Mouse (Mus musculus) myocyte (in vitro differentiated cells): ENCODE measurements around the gene Ktn1. TPM values are rescaled to one million over a fixed set of nuclear protein-coding genes. Genes with fewer than 3 reads are reported as not detected.

Source experiments
- H3K27me3 ChIP-seq: one replicate; pipeline ENCODE4 v1.6.1; 2011; ENCODE audit not compliant: control insufficient read depth, insufficient read depth, insufficient read length
- H3K36me3 ChIP-seq: one replicate; pipeline ENCODE4 v1.6.1; 2011; ENCODE audit not compliant: control insufficient read depth, insufficient read depth
- H3K4me2 ChIP-seq: one replicate; pipeline ENCODE4 v1.6.1; 2011; ENCODE audit warnings: low read depth, control low read depth
- H3K4me3 ChIP-seq: one replicate; pipeline ENCODE4 v1.5.1; 2011; ENCODE audit warnings: mild to moderate bottlenecking, control low read depth, moderate library complexity
- H3K79me2 ChIP-seq: one replicate; pipeline ENCODE4 v1.6.1; 2011; ENCODE audit not compliant: control insufficient read depth, insufficient read depth
- H3ac ChIP-seq: one replicate; pipeline ENCODE4 v1.6.1; 2011; ENCODE audit not compliant: control insufficient read depth, insufficient read length
- CEBPB ChIP-seq: IDR thresholded peaks from 2 replicates; pipeline ENCODE4 v1.6.1; 2011; ENCODE audit warnings: mild to moderate bottlenecking, moderate library complexity; ENCODE audit not compliant: poor library complexity, insufficient read depth, severe bottlenecking
- E2F4 ChIP-seq: IDR thresholded peaks from one replicate; pipeline ENCODE4 v1.6.1; 2011; ENCODE audit warnings: mild to moderate bottlenecking, control low read depth, moderate library complexity; ENCODE audit not compliant: insufficient read depth
- MAX ChIP-seq: IDR thresholded peaks from one replicate; pipeline ENCODE4 v1.6.1; 2011; ENCODE audit warnings: low read depth, mild to moderate bottlenecking, control low read depth
- MYOD1 ChIP-seq, 3 experiments: IDR thresholded peaks; one replicate each; pipeline ENCODE4 v1.6.1; 2011; ENCODE audit warnings: control low read depth in 2 of 3, low read depth in 2 of 3, mild to moderate bottlenecking in 2 of 3, moderate library complexity in 1 of 3; ENCODE audit not compliant: insufficient read length in 2 of 3, control insufficient read depth in 1 of 3
- MYOG ChIP-seq, 3 experiments: IDR thresholded peaks; one replicate each; pipeline ENCODE4 v1.6.1; 2011; ENCODE audit warnings: control low read depth in 2 of 3, low read depth in 2 of 3, mild to moderate bottlenecking in 2 of 3; ENCODE audit not compliant: insufficient read length in 2 of 3, control insufficient read depth in 1 of 3, insufficient read depth in 1 of 3
- POLR2A ChIP-seq: IDR thresholded peaks from one replicate; pipeline ENCODE4 v1.6.1; 2011; ENCODE audit warnings: low read depth, mild to moderate bottlenecking, control low read depth, moderate library complexity; ENCODE audit not compliant: insufficient read length
- POLR2AphosphoS2 ChIP-seq: IDR thresholded peaks from one replicate; pipeline ENCODE4 v1.6.1; 2011; ENCODE audit warnings: low read depth, control low read depth; ENCODE audit not compliant: insufficient read length
- REST ChIP-seq: IDR thresholded peaks from one replicate; pipeline ENCODE4 v1.6.1; 2011; ENCODE audit warnings: mild to moderate bottlenecking, control low read depth, moderate library complexity; ENCODE audit not compliant: insufficient read depth, insufficient read length
- SRF ChIP-seq: IDR thresholded peaks from one replicate; pipeline ENCODE4 v1.6.1; 2011; ENCODE audit warnings: low read depth; ENCODE audit not compliant: control insufficient read depth, insufficient read length
- TCF12 ChIP-seq: IDR thresholded peaks from one replicate; pipeline ENCODE4 v1.6.1; 2011; ENCODE audit warnings: mild to moderate bottlenecking, control low read depth; ENCODE audit not compliant: poor library complexity, insufficient read depth, severe bottlenecking
- TCF3 ChIP-seq: IDR thresholded peaks from one replicate; pipeline ENCODE4 v1.6.1; 2011; ENCODE audit warnings: low read depth, control low read depth; ENCODE audit not compliant: insufficient read length
- USF1 ChIP-seq: IDR thresholded peaks from one replicate; pipeline ENCODE4 v1.6.1; 2011; ENCODE audit warnings: low read depth, mild to moderate bottlenecking, control low read depth, moderate library complexity
- polyA plus RNA-seq: library from polyadenylated mRNA; unstranded; fragments of >200 nt; fragmentation: generic; extraction: Trizol; gene quantifications from one replicate; pipeline ENCODE4 v1.2.1, GENCODE M21; 2012; ENCODE audit warnings: missing spikeins

Ktn1 gene
- polyA plus RNA-seq, 1 experiment: 16.8 TPM

GRCm38 (mm10) chr14:47638316-47638895 is 9.8 kb upstream of the Ktn1 start:
- Histone ChIP-seq H3K36me3 (no peaks in the 10 kb centered on the region), H3K4me2 (peak overlapping the region; percentile 60), H3ac (no peak overlapping the region), H3K27me3 (no peaks in the 10 kb centered on the region), H3K4me3 (no peak overlapping the region), H3K79me2 (no peaks in the 10 kb centered on the region)
- TF ChIP-seq TCF12 (no peak), SRF (no peak), POLR2AphosphoS2 (no peak), POLR2A (no peak), USF1 (no peak), REST (no peak), TCF3 (no peak), MYOG (IDR thresholded peaks at IDR 0.05; ENCODE audit: control insufficient read depth in 1 of 3, insufficient read depth in 1 of 3, insufficient read length in 2 of 3, low read depth in 2 of 3) (no peak), CEBPB (no peak), E2F4 (no peak), MYOD1 (IDR thresholded peaks at IDR 0.05; ENCODE audit: control insufficient read depth in 1 of 3, insufficient read length in 2 of 3, low read depth in 2 of 3) (no peak), MAX (no peak)

GRCm38 (mm10) chr14:47645620-47646019 is 2.6 kb upstream of the Ktn1 start:
- peaks cover 10% of the 10 kb centered on the region for H3K79me2 ChIP-seq
- no peak overlapping the region for H3K4me2 ChIP-seq
- no peaks in the 10 kb centered on the region for H3K36me3 ChIP-seq
- no peak overlapping the region for H3K4me3 ChIP-seq
- no peak for TF ChIP-seq POLR2A
- TF ChIP-seq USF1: no peak
- no peak for TF ChIP-seq MYOG (IDR thresholded peaks at IDR 0.05; ENCODE audit: control insufficient read depth in 1 of 3, insufficient read depth in 1 of 3, insufficient read length in 2 of 3, low read depth in 2 of 3)
- no peak for TF ChIP-seq CEBPB
- TF ChIP-seq REST: no peak
- no peak for TF ChIP-seq E2F4
- TF ChIP-seq SRF: no peak
- no peak for TF ChIP-seq MYOD1 (IDR thresholded peaks at IDR 0.05; ENCODE audit: control insufficient read depth in 1 of 3, insufficient read length in 2 of 3, low read depth in 2 of 3)
- no peak for TF ChIP-seq TCF12
- no peak for TF ChIP-seq TCF3
- no peak for TF ChIP-seq MAX
- no peak for TF ChIP-seq POLR2AphosphoS2
- no peak overlapping the region for H3ac ChIP-seq
- no peaks in the 10 kb centered on the region for H3K27me3 ChIP-seq

GRCm38 (mm10) chr14:47646246-47646645 is 2.0 kb upstream of the Ktn1 start:
- Histone ChIP-seq H3K36me3 (no peaks in the 10 kb centered on the region), H3K4me2 (no peak overlapping the region), H3K4me3 (no peak overlapping the region), H3K27me3 (no peaks in the 10 kb centered on the region), H3K79me2 (peaks cover 16% of the 10 kb centered on the region), H3ac (no peak overlapping the region)
- no peak for TF ChIP-seq SRF
- no peak for TF ChIP-seq POLR2AphosphoS2
- TF ChIP-seq TCF3: no peak
- no peak for TF ChIP-seq MAX

- no peak overlapping the region for H3K4me3 ChIP-seq
- H3K79me2 ChIP-seq: peaks cover 23% of the 10 kb centered on the region
- no peaks in the 10 kb centered on the region for H3K27me3 ChIP-seq
- H3K36me3 ChIP-seq: no peaks in the 10 kb centered on the region
- no peak overlapping the region for H3ac ChIP-seq
- no peak overlapping the region for H3K4me2 ChIP-seq
- TF ChIP-seq SRF: no peak
- no peak for TF ChIP-seq E2F4
- no peak for TF ChIP-seq REST
- TF ChIP-seq TCF12: no peak
- no peak for TF ChIP-seq TCF3
- TF ChIP-seq MYOG (IDR thresholded peaks at IDR 0.05; ENCODE audit: control insufficient read depth in 1 of 3, insufficient read depth in 1 of 3, insufficient read length in 2 of 3, low read depth in 2 of 3): no peak
- no peak for TF ChIP-seq USF1
- no peak for TF ChIP-seq CEBPB
- no peak for TF ChIP-seq MAX
- no peak for TF ChIP-seq POLR2AphosphoS2
- no peak for TF ChIP-seq POLR2A
- no peak for TF ChIP-seq MYOD1 (IDR thresholded peaks at IDR 0.05; ENCODE audit: control insufficient read depth in 1 of 3, insufficient read length in 2 of 3, low read depth in 2 of 3)
Measured at GRCm38 (mm10) chr14:47646696-47647516, 1.3 kb upstream of the Ktn1 start.
